Mouse (Mus musculus): ENCODE data around the gene H2al2b. TPM values are rescaled to one million over a fixed set of nuclear protein-coding genes. Genes with fewer than 3 reads are reported as not detected.

Gene H2al2b
- polyA plus RNA-seq (2015; fragmentation: Nextera tagmentation; extraction: Ambion mirVana): not detected in 2 replicates

DNA sequence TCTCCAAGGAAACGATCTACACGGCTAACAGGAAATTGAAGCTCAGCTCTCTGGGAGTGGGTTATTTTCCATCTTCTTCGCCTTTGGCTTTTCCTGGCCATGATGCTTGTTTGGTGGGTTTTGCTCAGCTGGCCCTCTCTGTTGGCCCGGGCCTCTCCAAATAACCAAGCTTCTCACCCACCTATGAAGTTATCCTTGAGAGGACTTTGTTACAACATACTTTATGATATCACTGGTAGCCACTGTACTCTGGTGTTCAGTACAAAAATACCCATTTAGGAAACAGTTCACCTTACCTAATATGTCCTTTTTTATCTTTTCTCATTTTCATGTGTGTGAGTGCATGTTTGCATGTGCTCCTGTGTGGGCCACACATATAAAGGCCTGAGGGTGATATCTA lies at the start of gene H2al2b:
TSS of gene H2al2b (minus strand) at position 101 of the 400 bp plus-strand sequence.

Other genes starting within 250 kb of the H2al2b start
- gene H2al2c, start 121.6 kb downstream of the H2al2b start, polyA plus RNA-seq (2015; fragmentation: Nextera tagmentation; extraction: Ambion mirVana): not detected in 2 replicates
- gene Sry, start 57.0 kb downstream of the H2al2b start, polyA plus RNA-seq (2015; fragmentation: Nextera tagmentation; extraction: Ambion mirVana): not detected in 2 replicates
- not detected in 2 replicates for gene Gm4064, start 75.5 kb upstream of the H2al2b start, polyA plus RNA-seq (2015; fragmentation: Nextera tagmentation; extraction: Ambion mirVana)
- not detected in 2 replicates for gene Rbmy, start 110.0 kb upstream of the H2al2b start, polyA plus RNA-seq (2015; fragmentation: Nextera tagmentation; extraction: Ambion mirVana)
- not detected in 2 replicates for gene Gm10256, start 110.0 kb upstream of the H2al2b start, polyA plus RNA-seq (2015; fragmentation: Nextera tagmentation; extraction: Ambion mirVana)
- gene Gm10352, start 180.3 kb upstream of the H2al2b start, polyA plus RNA-seq (2015; fragmentation: Nextera tagmentation; extraction: Ambion mirVana): not detected in 2 replicates
- gene Gm29289, start 211.9 kb upstream of the H2al2b start, polyA plus RNA-seq (2015; fragmentation: Nextera tagmentation; extraction: Ambion mirVana): not detected in 2 replicates